Mouse (Mus musculus) frontal cortex, postnatal 10 days (tissue): ENCODE data around the gene Ubxn10.

Experiments used
- DNase-seq, 2 experiments: peaks; one replicate each; pipeline ENCODE4 v3.0.0; 2022; ENCODE audit warnings: low spot score in 2 of 2, mixed read lengths in 1 of 2

Ubxn10 gene

GRCm38 (mm10) chr4:138734105-138734504, 2.9 kb downstream of the Ubxn10 start:
- DNase-seq: no peak

- DNase-seq: peak in 1 of 2 experiments; percentile 34
Observed at GRCm38 (mm10) chr4:138729018-138729703, 7.8 kb downstream of the Ubxn10 start.

GRCm38 (mm10) chr4:138725751-138726150, 11.2 kb downstream of the Ubxn10 start:
- no peak for DNase-seq

GRCm38 (mm10) chr4:138725127-138725461, 11.9 kb downstream of the Ubxn10 start:
- DNase-seq: peak; percentile 52 to 67

GRCm38 (mm10) chr4:138724354-138725126, 12.4 kb downstream of the Ubxn10 start, which contains the start of gene Pla2g2c:
TSS of gene Pla2g2c (plus strand) at chr4:138724792.
- DNase-seq: peak in 1 of 2 experiments; percentile 28

- DNase-seq: peak in 1 of 2 experiments; percentile 74
Observed at GRCm38 (mm10) chr4:138723493-138724281, 13.3 kb downstream of the Ubxn10 start.

GRCm38 (mm10) chr4:138719264-138719596, 17.7 kb downstream of the Ubxn10 start:
- DNase-seq: no peak

GRCm38 (mm10) chr4:138718586-138719263, 18.2 kb downstream of the Ubxn10 start:
- DNase-seq: no peak

GRCm38 (mm10) chr4:138716697-138717096, 20.3 kb downstream of the Ubxn10 start:
- no peak for DNase-seq

- no peak for DNase-seq
Observed at GRCm38 (mm10) chr4:138714186-138714585, 22.8 kb downstream of the Ubxn10 start.

- no peak for DNase-seq
Observed at GRCm38 (mm10) chr4:138712621-138713020, 24.3 kb downstream of the Ubxn10 start.

- no peak for DNase-seq
Observed at GRCm38 (mm10) chr4:138712096-138712495, 24.9 kb downstream of the Ubxn10 start.

GRCm38 (mm10) chr4:138711051-138711820, 25.7 kb downstream of the Ubxn10 start:
- DNase-seq: no peak

GRCm38 (mm10) chr4:138710633-138711032, 26.3 kb downstream of the Ubxn10 start:
- DNase-seq: no peak

GRCm38 (mm10) chr4:138709944-138710343, 27.0 kb downstream of the Ubxn10 start:
- DNase-seq: no peak

- no peak for DNase-seq
Observed at GRCm38 (mm10) chr4:138709246-138709645, 27.7 kb downstream of the Ubxn10 start.

GRCm38 (mm10) chr4:138708636-138709035, 28.3 kb downstream of the Ubxn10 start:
- no peak for DNase-seq

GRCm38 (mm10) chr4:138706620-138707019, 30.3 kb downstream of the Ubxn10 start:
- DNase-seq: no peak

GRCm38 (mm10) chr4:138704169-138704568, 32.8 kb downstream of the Ubxn10 start:
- no peak for DNase-seq

- DNase-seq: no peak
Observed at GRCm38 (mm10) chr4:138703591-138703990, 33.4 kb downstream of the Ubxn10 start.

- DNase-seq: no peak
Observed at GRCm38 (mm10) chr4:138702528-138702927, 34.4 kb downstream of the Ubxn10 start.
